Mouse (Mus musculus) right cerebral cortex, adult 2 months (tissue): ENCODE results near the gene Serpinb9c.
"Not testable (repeated sequence)": the region's sequence is repeated elsewhere in the genome, so short reads cannot be mapped to it uniquely, and the experiment has no call there.

Source experiments
- DNase-seq, 2 experiments: peaks; one replicate each; pipeline ENCODE4 v3.0.0; 2021 to 2022; ENCODE audit warnings: low spot score in 2 of 2

Gene Serpinb9c

DNA sequence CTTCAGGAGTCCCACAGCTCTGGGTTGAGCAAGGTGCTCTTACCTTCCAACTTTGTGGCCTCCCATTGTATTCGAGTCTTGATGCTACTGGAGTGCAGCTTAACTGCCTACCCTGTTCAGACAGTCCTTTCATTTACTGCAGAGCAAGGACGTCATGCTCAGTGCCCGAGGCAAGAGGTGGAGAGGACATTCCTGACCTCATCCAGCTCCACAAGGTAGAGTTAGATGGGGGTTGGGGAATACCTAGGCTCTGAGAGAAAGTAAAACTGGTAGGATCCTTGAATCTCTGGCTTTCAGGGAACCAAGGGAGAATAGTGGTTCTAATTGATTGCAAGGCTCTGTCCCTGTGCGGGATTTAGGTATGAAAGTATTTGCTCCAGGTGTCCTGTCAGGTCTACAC, at the start of gene Serpinb9c:
TSS of gene Serpinb9c (minus strand) at position 101 of the 400 bp plus-strand sequence.
- DNase-seq = no peak

DNA sequence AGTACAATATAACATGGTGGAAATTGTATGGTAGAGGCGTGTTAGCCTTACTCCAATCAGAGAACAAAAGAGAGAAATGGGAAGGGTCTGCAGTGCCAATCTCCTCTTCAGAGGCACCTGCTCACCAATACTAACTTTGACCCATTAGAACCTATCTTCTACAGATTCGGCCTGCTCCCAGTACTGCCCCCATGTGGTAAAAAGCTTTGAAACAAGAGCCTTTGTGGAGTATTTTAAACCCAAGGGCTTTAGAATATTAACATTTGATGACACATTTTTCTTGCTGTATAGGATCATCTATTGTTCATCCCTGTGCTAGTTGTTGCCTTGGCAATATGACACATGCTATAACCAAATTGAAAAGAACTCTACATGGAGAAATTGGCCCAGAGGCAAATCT, 40.2 kb upstream of the Serpinb9c start:
- DNase-seq = no peak

DNA sequence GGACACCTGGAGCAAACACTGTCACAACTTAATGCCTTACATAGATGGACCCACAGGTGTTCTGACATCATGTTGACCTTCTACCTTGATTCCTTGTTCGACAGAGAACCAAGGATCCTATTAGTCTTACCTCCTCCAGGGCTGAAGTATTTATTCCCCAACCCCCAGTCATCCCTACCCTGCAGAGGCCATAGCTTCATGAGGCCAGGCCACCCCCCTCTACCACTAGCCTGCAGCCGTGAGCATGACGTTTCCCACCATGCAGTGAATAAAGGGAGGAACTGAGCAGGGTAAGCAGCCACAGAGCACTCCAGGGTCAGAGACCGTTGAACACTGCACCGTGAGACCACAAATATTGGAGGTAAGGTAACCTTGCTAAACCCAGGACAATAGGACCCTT, 33.1 kb upstream of the Serpinb9c start, which contains the start of gene Serpinb9d:
TSS of gene Serpinb9d (plus strand) at position 301 of the 400 bp plus-strand sequence.
- no peak for DNase-seq

DNA sequence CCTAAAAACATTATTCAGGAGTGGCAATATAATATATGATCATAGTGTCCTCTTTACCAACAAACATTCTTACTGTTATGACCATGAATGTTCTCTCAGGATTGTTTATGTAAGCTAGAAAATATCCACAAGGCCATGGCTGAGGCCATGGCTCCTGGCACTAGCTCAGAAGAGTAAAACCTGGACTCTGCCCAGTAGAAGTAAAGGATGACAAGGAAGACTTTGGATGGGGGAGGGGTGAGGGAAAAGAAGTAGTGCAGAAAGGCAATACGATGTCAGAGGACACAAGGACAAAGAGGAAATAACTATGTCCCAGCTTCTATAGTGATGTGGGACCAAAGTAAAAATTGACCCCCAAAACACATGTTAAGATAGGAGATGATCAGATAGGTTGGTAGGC, 30.9 kb upstream of the Serpinb9c start:
- DNase-seq = not testable (repeated sequence)

DNA sequence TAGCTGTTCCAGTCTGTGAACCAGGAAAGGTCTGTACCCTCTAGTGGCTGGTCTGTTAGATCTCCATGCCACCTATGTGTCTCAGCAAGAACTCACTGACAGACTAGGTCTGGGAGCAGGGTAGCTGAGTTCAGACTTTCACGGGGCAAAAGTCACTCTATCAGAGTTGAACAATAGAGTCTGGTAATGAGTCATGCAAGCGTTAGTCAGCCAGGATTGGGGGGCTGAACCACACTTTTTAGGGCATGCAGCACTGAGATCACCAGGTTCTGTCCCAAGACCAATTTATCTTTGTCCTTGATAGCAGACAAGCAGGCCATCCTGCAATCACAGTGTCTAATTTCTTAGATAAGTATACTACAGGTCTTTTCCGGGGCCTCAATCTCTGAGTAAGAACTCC, 18.1 kb downstream of the Serpinb9c start:
- no peak for DNase-seq

DNA sequence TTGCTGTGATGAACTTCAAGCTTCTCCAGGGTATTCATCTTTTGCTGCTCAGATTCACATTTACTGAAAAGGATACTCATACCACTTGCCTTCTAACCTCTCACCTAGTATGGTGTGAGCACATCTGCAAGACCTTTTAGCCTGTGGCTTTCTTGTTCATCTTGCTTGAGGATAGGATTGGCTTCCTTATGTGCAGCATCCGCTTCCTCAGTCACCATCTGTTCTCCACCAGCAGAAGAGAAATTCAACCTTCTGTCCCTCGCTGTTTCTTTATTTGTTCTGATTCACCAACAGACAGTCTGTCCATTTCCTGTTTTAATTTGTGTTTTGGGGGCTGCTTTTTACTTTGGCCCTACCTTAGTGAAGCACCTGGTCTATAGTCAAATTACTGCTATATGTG, 21.8 kb downstream of the Serpinb9c start:
- peak; percentile 19 to 34 for DNase-seq

DNA sequence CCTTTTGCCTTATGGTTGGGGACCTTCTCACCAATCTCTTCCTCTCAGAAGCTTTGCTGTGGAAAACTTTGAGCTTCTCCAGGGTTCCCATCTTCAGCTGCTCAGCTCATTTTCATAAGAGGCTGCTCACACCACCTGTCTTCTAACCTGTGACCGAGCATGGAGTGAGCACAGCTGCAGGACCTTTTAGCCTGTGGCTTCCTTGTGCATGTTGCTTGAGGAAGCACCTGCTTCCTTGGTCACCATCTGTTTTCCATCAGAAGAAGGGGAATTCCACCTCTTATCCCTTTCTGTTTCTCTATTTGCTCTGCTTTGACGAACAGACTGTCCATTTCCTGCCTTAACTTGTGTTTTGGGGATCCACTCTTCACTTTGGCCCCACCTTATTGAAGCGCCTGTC, 46.5 kb downstream of the Serpinb9c start:
- DNase-seq = no peak

DNA sequence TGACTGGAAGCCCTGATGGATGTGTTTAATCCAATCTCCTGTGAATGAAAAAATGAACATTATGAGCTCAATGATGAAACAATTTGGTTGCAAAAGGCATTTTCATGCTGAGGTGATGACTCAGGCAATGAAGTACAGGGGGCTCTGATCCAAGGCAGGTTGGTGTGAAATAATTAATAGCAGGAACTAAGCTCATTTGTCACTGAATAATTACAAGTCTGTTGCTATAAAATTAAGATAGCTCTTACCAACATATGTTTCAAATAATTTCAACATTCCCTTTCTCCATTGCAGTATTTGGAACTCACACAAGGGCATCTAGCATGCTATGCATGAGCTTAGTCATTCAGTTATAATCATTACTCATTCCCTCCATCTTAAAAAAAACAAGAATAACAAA, 53.9 kb downstream of the Serpinb9c start:
- no peak for DNase-seq
